Mouse (Mus musculus) T-helper 17 cell (primary cell): ENCODE measurements around the gene Pdia3.
"Not testable (repeated sequence)": the region's sequence is repeated elsewhere in the genome, so short reads cannot be mapped to it uniquely, and the experiment has no call there.

Experiments
- in situ Hi-C, 2 experiments: fragments of 300-600 bp; cut with MboI, MseI; formaldehyde crosslinking; loops; 1 replicate in 1 of 2; 2 replicates in 1 of 2; pipeline ENCODE4 v1.15.1; 2025; ENCODE audit warnings: high pct_unique_total_duplicates in 2 of 2

Gene Pdia3

GRCm38 (mm10) chr2:121442259-121443067, 28.9 kb downstream of the Pdia3 start:
- in situ Hi-C loops: loop anchor here in 1 of 2 experiments (5.0 kb wide), 1 partner anchor 35 kb away; no protein-coding TSS in a partner anchor

- in situ Hi-C loops: loop anchor here in 1 of 2 experiments (5.0 kb wide), 1 partner anchor 36 kb away; no protein-coding TSS in a partner anchor
These were observed 29.4 kb downstream of the Pdia3 start for GRCm38 (mm10) chr2:121443068-121443349.

- in situ Hi-C loops: loop anchor here in 1 of 2 experiments (5.0 kb wide), 1 partner anchor 37 kb away; no protein-coding TSS in a partner anchor
These were observed 30.6 kb downstream of the Pdia3 start, which contains the start of gene Ell3 for GRCm38 (mm10) chr2:121444178-121444577. Gene Ell3 (minus strand): TSS chr2:121444278.

- in situ Hi-C loops: no loop called here
These were observed 31.5 kb downstream of the Pdia3 start for GRCm38 (mm10) chr2:121445117-121445516.

GRCm38 (mm10) chr2:121446506-121446905, 32.9 kb downstream of the Pdia3 start:
- in situ Hi-C loops: no loop called here

- in situ Hi-C loops: no loop called here
These were observed 33.4 kb downstream of the Pdia3 start for GRCm38 (mm10) chr2:121447006-121447405.

- in situ Hi-C loops: no loop called here
These were observed 34.6 kb downstream of the Pdia3 start for GRCm38 (mm10) chr2:121448136-121448535.

GRCm38 (mm10) chr2:121448739-121449535, 35.4 kb downstream of the Pdia3 start, which contains the start of gene Serf2:
Gene Serf2 (plus strand): TSS chr2:121449195.
- in situ Hi-C loops: no loop called here

GRCm38 (mm10) chr2:121449545-121450011, 36.0 kb downstream of the Pdia3 start:
- in situ Hi-C loops: no loop called here

- in situ Hi-C loops: no loop called here
These were observed 36.5 kb downstream of the Pdia3 start for GRCm38 (mm10) chr2:121450093-121450492.

- in situ Hi-C loops: no loop called here
These were observed 38.8 kb downstream of the Pdia3 start for GRCm38 (mm10) chr2:121452361-121452760.

GRCm38 (mm10) chr2:121452990-121453389, 39.4 kb downstream of the Pdia3 start, which contains the start of gene Hypk:
Gene Hypk (plus strand): TSS chr2:121453290.
- in situ Hi-C loops: no loop called here

GRCm38 (mm10) chr2:121453917-121454316, 40.3 kb downstream of the Pdia3 start:
- in situ Hi-C loops: no loop called here

- in situ Hi-C loops: loop anchor here in 1 of 2 experiments (5.0 kb wide), 1 partner anchor 42 kb away; no protein-coding TSS in a partner anchor
These were observed 42.0 kb downstream of the Pdia3 start for GRCm38 (mm10) chr2:121455534-121455933.

- in situ Hi-C loops: loop anchor here in 1 of 2 experiments (5.0 kb wide), 1 partner anchor 40 kb away; no protein-coding TSS in a partner anchor
These were observed 43.4 kb downstream of the Pdia3 start, which contains the start of gene Serinc4 for GRCm38 (mm10) chr2:121456692-121457642. Gene Serinc4 (minus strand): TSS chr2:121456781.

- in situ Hi-C loops: no loop called here
These were observed 46.5 kb downstream of the Pdia3 start for GRCm38 (mm10) chr2:121460071-121460470.

- in situ Hi-C loops: not testable (repeated sequence)
These were observed 55.4 kb downstream of the Pdia3 start for GRCm38 (mm10) chr2:121468982-121469381.

GRCm38 (mm10) chr2:121472783-121473182, 59.2 kb downstream of the Pdia3 start:
- in situ Hi-C loops: loop anchor here in 1 of 2 experiments (5.0 kb wide), 1 partner anchor 35 kb away; the partner anchor contains the start of genes Mfap1a and Wdr76

- in situ Hi-C loops: loop anchor here in 1 of 2 experiments (5.0 kb wide), 1 partner anchor 34 kb away; the partner anchor contains the start of genes Mfap1a and Wdr76
These were observed 60.0 kb downstream of the Pdia3 start, which contains the start of gene Mfap1b for GRCm38 (mm10) chr2:121473301-121474179. Gene Mfap1b (minus strand): TSS chr2:121474067.
